Mouse (Mus musculus) cerebellum, adult (tissue): ENCODE measurements around the gene Dcun1d1.

Experiments
- ATAC-seq: cut with Nextera tagmentation; 2 replicates; pipeline ENCODE4 v1.9.2; 2017; ENCODE audit warnings: mild to moderate bottlenecking, moderate library complexity, mixed read lengths; ENCODE audit not compliant: insufficient number of reproducible peaks, low FRiP score, low TSS enrichment

Dcun1d1 gene

GRCm38 (mm10) chr3:35937345-35937744 is at the start of gene Dcun1d1:
Dcun1d1 (minus strand) TSS chr3:35937445.
- no peak for ATAC-seq

DNA sequence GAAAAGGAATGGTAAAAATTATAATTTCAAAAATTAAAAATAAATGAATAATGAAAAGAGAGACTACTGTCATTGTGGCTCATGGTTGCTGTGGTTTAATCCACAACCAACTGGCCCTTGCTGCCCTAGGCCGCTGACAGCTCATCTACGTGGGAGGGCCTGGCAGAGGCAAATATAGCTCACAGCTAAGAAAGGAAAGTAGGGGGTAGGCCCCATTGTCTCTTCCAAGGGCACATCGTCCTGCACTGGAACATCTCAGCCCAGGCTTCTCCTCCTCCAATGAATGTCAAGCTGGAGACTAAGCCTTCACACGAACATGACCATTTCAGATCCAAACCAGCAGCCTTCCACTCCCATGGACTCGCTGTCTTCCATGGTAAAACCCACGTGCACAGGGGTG is 49.0 kb upstream of the Dcun1d1 start:
- ATAC-seq = no peak

DNA sequence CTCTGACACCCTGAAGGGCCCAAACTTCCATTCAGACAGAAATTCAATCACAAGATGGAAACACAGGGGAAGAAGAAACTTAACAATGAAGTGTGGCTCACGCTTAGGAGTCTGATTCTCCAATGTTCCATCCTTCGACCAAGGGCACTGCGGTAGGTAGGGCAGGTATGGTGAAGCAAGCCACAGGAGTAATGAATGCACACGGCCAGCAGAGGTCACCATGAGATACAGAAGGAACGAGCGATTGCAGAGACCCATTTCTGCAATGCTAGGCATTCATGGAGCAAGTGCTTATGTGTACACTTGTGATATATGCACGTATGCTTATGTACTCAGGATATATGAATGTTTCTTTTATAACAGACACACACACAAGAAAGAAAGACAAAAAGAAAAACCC is 36.3 kb upstream of the Dcun1d1 start:
- ATAC-seq = no peak

DNA sequence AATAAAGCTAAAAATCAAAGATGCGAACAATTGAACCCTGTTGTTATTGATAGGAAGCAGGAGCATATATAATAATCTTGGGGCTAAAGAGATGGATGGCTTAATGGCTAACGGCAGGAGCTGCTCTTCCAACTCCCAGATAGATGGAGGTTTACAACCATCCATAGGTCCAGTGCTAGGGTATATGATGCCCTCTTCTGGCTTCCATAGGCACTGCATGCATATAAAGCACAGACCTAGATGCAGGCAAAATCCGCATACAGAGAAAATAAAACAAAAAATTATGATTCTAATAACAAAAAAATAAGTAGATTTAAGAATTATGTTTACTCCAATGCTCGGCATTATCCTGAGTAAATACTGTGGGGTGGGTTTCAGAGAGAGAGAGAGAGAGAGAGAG is 35.7 kb upstream of the Dcun1d1 start:
- ATAC-seq = 0 out of 2 replicates have a peak, but pooled peaks have one; percentile 46

- no peak for ATAC-seq
Measured at GRCm38 (mm10) chr3:35971149-35971548, 33.9 kb upstream of the Dcun1d1 start.

DNA sequence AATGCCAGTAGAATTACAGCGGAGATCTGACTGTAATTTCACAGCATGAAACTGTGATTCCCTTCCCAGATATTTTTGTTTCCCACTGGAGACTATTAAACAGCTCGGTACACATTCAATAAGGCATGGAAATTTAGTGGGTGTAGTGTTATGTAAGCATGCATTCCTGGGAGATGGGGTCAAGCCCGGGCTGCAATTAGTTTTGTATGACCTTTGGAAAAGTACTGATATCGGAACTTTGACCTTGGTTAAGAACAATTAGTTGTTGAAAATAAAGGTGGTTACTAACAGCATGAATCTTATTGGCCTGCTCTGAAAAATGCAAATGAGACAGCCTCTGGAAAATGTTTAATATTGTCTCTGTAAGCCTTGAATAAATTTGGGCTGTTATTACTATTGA is 33.2 kb upstream of the Dcun1d1 start:
- no peak for ATAC-seq

DNA sequence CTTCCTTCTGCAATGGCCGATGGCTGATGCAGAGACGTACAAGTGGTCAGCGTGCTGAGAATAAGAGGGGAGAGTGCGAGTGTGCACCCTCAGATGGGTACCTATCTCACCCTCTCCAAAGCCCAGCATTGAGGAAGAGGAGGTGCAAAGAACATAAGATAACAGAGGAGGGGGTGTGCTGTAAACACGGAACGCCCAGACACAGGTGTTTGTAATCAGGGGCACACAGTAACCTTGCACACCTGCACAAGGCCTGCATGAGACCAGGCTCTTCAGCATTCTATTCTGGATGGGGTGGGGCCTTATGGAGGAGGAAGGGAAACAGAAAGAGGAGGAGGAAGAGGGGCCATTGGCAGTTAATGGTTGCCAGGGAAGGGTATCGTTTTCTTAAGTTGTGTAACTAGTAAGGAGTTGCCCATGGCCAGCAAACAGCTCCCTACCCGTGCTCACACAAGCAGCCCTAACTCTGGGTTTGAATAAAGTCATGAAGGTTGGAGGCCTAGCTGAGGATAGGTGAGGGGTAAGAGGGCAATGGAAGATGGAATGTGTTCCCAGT is 30.2 kb upstream of the Dcun1d1 start:
- ATAC-seq = no peak; the same call in 1 of the 2 replicates

DNA sequence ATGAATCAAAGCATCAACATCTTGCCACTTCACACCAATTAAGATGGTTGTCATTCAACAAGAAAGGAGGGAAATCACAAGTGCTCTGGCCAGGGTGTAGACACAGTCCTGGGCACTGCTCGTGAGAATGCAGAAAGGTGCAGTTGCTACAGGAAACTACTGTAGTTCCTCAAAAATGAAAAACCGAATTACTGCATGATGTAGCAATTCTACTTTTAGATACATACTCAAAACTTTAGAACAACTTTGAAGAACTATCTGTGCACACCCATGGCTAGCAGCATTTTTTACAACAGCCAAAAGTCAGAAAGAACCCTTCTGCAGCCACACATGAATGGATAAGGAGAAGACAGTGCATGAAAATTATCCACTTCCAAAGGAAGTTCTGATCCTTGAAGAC is 29.2 kb upstream of the Dcun1d1 start:
- no peak for ATAC-seq

GRCm38 (mm10) chr3:35964928-35965327 is 27.7 kb upstream of the Dcun1d1 start:
- ATAC-seq = no peak

DNA sequence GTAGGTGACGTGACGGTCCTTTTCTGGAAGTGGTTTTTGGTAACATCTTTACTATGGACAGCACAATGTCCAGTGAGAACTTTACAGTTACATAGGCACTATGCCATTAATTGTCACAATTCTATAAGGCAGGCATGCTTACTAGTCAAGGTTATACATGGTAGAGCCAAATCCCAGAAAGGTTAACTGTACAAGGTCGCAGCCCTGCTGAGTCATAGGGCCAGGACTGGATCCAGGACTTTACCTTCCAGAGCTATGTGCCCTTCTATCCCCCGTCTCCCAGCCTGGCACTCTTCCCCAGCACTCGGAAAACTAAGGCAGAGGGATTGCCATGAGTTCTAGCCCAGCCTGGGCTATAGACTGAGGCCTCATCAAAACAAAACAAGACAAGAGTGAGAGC is 26.7 kb upstream of the Dcun1d1 start:
- no peak for ATAC-seq

DNA sequence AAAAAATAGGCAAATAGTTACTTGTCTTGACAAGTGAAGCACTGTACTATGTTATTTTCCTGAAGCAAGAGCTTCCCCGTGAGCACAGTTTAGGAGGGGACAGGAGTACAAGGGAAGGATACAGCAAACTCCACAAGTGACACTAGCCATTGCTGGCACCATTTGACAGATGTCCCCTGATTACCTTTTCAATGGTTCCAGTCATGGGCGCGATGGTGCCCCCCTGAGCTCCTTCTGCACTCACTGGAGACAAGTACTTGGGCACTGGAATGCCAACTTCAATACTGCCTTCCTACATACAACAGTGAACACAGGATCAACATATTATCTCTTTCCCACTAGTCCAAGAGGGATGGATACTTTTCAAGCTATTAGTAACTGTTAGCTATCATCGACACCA is 26.2 kb upstream of the Dcun1d1 start:
- ATAC-seq = no peak

GRCm38 (mm10) chr3:35962967-35963366 is 25.7 kb upstream of the Dcun1d1 start:
- no peak for ATAC-seq

- no peak for ATAC-seq
Measured at GRCm38 (mm10) chr3:35957230-35957629, 20.0 kb upstream of the Dcun1d1 start.

DNA sequence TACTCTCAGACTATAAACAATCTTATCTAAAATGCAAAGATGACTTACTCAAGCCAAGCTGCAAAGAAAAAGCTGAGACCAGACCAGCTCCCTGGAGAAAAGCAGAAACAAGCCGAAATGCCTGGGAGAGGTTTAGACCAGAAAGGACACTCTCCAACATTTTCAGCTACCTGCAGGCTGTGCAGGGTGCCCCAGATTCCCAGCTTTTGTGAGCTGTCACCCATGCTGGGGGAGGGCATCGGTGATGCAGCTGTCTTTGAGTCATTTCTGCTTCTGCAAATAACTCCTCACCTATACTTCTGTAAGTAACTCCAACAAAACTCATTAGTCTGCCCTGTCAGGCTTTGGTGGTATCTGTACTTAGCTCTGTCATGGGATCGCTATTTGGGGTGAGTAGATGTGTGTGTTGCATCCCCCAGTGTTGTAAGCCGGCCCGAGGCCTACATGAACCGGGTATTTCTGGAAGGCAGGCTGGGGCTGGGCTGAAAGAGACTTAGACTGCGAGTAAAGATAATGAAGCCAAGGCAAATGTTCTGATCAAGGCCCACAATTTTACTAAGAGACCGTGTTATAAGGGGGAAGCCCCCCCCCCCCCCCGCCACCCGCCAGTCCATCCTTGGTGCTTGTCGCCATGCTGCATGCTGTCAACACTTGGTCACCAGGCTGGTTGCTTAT is 17.8 kb upstream of the Dcun1d1 start:
- ATAC-seq = no peak

- no peak for ATAC-seq
Measured at GRCm38 (mm10) chr3:35953816-35954215, 16.6 kb upstream of the Dcun1d1 start.

- no peak for ATAC-seq
Measured at GRCm38 (mm10) chr3:35953184-35953583, 15.9 kb upstream of the Dcun1d1 start.

- no peak for ATAC-seq
Measured at GRCm38 (mm10) chr3:35948197-35948596, 11.0 kb upstream of the Dcun1d1 start.

DNA sequence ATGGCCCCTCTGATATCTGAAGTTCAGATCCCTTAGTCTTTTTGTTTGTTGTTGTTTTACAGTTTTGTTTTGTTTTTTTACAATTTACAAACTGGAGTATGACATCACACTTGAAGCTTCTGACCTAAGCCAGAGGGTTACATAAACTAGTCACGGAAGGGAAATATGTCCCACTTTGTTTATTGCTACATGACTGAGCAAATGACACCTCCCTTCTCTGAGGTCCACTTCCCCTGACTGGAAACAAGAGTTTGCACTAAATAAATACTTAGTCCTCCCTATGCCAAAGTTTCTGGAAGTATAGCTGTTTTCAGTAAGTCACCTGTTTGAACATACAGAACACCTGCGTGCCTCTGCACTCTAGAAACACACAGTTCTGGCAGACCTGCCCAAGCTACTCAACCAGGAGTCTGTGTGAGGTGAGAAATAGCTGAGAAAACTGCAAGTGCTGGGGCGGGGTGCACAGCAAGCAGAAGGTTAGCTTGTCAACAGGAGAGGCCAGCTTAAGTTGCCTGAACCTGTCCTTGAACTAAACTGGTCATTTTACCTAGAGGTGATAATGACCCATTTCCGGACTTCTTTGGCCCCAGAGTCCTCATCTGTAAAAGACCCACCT is 3.4 kb upstream of the Dcun1d1 start:
- ATAC-seq = no peak

GRCm38 (mm10) chr3:35940047-35940446 is 2.8 kb upstream of the Dcun1d1 start:
- ATAC-seq = no peak

DNA sequence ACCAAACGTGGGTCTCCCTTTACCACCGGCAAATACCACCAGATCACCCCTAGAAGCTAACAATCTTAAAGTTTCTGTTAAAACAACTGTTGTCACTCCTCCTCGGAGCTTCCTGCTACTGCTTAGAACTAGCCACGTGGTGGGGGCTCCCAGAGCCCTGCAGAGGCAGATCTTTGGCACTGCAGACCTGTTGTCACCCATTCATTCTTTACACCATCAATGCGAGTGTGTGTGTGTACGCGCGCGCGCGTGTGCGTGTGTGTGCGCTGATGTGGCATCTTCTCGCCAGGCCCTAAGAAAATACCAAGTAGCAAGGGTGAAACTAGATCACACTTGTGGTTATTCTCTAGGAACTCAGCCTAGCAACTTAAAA is 3.9 kb downstream of the Dcun1d1 start:
- peak; percentile 4; the same call in 1 of the 2 replicates for ATAC-seq

- peak; percentile 88 for ATAC-seq
Measured at GRCm38 (mm10) chr3:35932735-35933404, 4.4 kb downstream of the Dcun1d1 start.
